Mouse (Mus musculus) lung, embryonic 15.5 days (tissue): ENCODE results near the gene Tfap2e. TPM values are rescaled to one million over a fixed set of nuclear protein-coding genes. Genes with fewer than 3 reads are reported as not detected.

Experiments used
- ATAC-seq: fragments of 200-750 bp; cut with Nextera tagmentation; 2 replicates; pipeline ENCODE4 v1.8.0; 2017; ENCODE audit warnings: moderate number of reproducible peaks, borderline replicate concordance; ENCODE audit not compliant: low FRiP score, low TSS enrichment; ENCODE audit errors: extremely low read depth
- H3K27ac ChIP-seq: fragments of 300-500 bp; sonication (generic); 2 replicates; pipeline ENCODE4 v1.5.1; 2015; ENCODE audit warnings: moderate library complexity, mild to moderate bottlenecking, inconsistent platforms
- H3K27me3 ChIP-seq: fragments of 300-500 bp; sonication (generic); 2 replicates; pipeline ENCODE4 v1.6.1; 2015; ENCODE audit warnings: inconsistent platforms
- H3K36me3 ChIP-seq: fragments of 300-500 bp; sonication (generic); 2 replicates; pipeline ENCODE4 v1.6.1; 2015; ENCODE audit warnings: inconsistent platforms
- H3K4me1 ChIP-seq: fragments of 300-500 bp; sonication (generic); 2 replicates; pipeline ENCODE4 v1.6.1; 2015; ENCODE audit warnings: inconsistent platforms
- H3K4me2 ChIP-seq: fragments of 300-500 bp; sonication (generic); 2 replicates; pipeline ENCODE4 v1.6.1; 2015; ENCODE audit warnings: inconsistent platforms, mild to moderate bottlenecking, moderate library complexity
- H3K4me3 ChIP-seq: fragments of 300-500 bp; sonication (generic); 2 replicates; pipeline ENCODE4 v1.5.1; 2015; ENCODE audit warnings: mild to moderate bottlenecking, inconsistent platforms
- H3K9ac ChIP-seq: fragments of 300-500 bp; sonication (generic); 2 replicates; pipeline ENCODE4 v1.6.1; 2015; ENCODE audit warnings: inconsistent platforms
- H3K9me3 ChIP-seq: fragments of 300-500 bp; sonication (generic); 2 replicates; pipeline ENCODE4 v1.6.1; 2016; ENCODE audit warnings: inconsistent platforms
- WGBS: fragments of 180-500 bp; shearing (Covaris S2); methylation state at CpG from one replicate; pipeline ENCODE4 v1.1.7; 2015; 5-methylcytosine and 5-hydroxymethylcytosine counted together
- polyA plus RNA-seq: library from polyadenylated mRNA; unstranded; fragments of >200 nt; fragmentation: Nextera tagmentation; extraction: Ambion mirVana; gene quantifications from 2 replicates; pipeline ENCODE4 v1.2.1, GENCODE M21; 2015

The Tfap2e gene
- polyA plus RNA-seq, 1 experiment from 2014 or later: 0.09 TPM

DNA sequence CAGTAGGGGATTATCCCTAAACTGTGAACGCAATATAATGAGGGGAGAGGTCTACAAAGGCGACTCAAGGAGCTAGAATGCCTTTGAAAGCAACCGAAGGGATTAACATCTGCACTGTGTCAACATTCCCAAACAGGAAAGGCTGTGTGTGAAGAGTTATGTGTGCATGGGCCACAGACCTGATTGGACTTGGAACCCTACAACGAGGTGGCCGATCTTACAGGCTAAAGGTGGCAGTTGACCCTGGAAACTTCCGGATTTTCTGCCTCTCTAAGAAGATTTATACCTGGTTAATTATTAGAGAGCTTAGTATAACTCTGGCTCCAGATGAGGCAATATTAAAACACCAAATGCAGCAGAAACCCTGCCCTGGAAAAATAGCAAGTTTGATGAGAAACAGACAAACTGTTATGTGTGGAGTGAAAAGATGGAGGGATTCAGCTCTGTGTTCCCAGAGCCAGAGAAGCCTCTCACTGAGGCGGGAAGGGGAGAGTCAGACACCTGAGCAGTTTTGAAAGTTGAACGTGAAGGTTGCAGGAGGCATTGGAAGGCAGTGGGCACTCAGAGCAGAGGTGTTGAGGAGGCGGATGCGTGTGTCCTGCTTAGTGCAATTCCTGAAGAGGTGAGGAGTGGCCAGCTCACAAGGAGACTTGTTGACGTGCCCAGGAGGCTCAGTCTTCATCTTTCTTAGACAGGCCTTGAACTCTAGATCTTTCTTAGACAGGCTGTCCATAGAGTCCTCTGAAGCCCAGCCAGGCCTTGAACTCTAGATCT lies 26.7 kb upstream of the Tfap2e start:
- ATAC-seq: no peak
- H3K4me1 ChIP-seq: no peaks in the 10 kb centered on the region

DNA sequence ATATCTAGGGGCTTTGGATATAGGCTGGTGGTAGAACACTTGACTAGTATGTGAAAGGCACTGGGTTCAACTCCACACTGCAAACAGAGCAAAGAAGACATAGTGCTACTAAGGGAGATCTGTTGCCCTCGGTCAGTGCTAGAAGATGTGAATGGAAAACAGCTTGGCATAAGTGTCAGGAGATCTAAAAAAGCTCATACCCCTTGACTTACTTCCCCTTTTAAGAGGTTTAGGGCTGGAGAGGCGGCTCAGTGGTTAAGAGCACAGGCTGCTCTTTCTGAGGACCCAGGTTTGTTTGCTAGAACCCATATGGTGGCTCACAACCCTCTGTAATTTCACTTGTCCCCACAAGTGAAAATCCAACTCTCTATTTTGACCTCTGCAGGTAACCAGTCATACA lies 23.4 kb upstream of the Tfap2e start:
- Histone ChIP-seq H3K27ac (no peak overlapping the region), H3K27me3 (no peaks in the 10 kb centered on the region), H3K4me2 (no peak overlapping the region), H3K36me3 (peaks cover 12% of the 10 kb centered on the region; the same call in 1 of the 2 replicates), H3K4me1 (peaks cover 17% of the 10 kb centered on the region), H3K4me3 (no peak overlapping the region), H3K9me3 (no peaks in the 10 kb centered on the region), H3K9ac (no peak overlapping the region)
- 78% methylated on average over 2 of the region's 2 CpGs for WGBS
- no peak for ATAC-seq

More for the DNA sequence above, 26.7 kb upstream of the Tfap2e start:
- Histone ChIP-seq H3K9me3 (no peaks in the 10 kb centered on the region), H3K36me3 (peaks cover 12% of the 10 kb centered on the region; the same call in 1 of the 2 replicates), H3K4me3 (no peak overlapping the region), H3K4me2 (no peak overlapping the region), H3K9ac (no peak overlapping the region), H3K27ac (no peak overlapping the region), H3K27me3 (no peaks in the 10 kb centered on the region)
- 65% methylated on average over 11 of the region's 11 CpGs for WGBS

DNA sequence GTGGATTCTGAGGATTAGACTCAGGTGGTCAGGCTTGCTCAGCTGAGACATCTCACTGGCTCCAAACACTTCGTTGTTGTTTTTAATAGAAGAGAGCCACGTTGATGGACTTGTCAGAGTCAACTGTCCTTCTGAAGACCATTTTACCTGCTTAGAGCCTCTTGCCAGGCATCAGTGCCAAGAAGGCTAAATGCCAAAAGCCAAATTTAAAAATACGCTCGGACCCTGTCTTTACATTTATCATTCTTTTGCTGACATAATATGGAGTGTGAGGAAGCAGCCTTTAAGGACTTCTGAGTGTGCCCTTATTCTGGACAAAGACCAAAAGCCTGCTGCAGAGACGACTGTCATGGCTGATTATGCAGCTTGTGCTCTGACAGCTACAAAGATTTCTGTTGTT lies 22.3 kb upstream of the Tfap2e start:
- peaks cover 20% of the 10 kb centered on the region for H3K4me1 ChIP-seq
- H3K36me3 ChIP-seq: peaks cover 12% of the 10 kb centered on the region; the same call in 1 of the 2 replicates
- 68% methylated on average over 5 of the region's 5 CpGs for WGBS
- H3K4me3 ChIP-seq: no peak overlapping the region
- no peak overlapping the region for H3K27ac ChIP-seq
- no peak overlapping the region for H3K9ac ChIP-seq
- ATAC-seq: no peak
- no peaks in the 10 kb centered on the region for H3K9me3 ChIP-seq
- no peak overlapping the region for H3K4me2 ChIP-seq
- H3K27me3 ChIP-seq: no peaks in the 10 kb centered on the region

DNA sequence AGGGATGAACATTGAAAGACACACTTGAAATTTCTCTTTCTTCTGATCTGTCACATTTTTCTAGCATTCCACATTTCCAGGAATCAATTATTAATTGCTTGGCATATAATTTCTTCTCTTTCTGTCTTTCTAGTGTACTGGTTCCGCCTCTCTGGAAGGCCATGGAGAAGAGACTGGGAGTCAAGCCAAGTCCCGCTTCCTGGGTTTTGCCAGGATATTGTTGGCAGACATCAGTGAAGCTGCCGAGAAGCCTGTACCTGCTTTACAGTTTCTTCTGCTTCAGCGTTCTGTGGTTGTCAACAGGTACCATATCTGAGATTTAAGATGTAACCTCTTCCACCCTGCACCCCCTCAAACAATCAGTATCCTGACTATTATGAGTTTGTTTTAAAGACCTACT lies 20.7 kb upstream of the Tfap2e start:
- no peak overlapping the region for H3K27ac ChIP-seq
- no peak overlapping the region for H3K4me3 ChIP-seq
- no peaks in the 10 kb centered on the region for H3K9me3 ChIP-seq
- 52% methylated on average over 4 of the region's 4 CpGs for WGBS
- ATAC-seq: no peak
- H3K4me1 ChIP-seq: peaks cover 29% of the 10 kb centered on the region
- peaks cover 12% of the 10 kb centered on the region; the same call in 1 of the 2 replicates for H3K36me3 ChIP-seq
- no peak overlapping the region for H3K4me2 ChIP-seq
- no peak overlapping the region for H3K9ac ChIP-seq
- H3K27me3 ChIP-seq: no peaks in the 10 kb centered on the region

DNA sequence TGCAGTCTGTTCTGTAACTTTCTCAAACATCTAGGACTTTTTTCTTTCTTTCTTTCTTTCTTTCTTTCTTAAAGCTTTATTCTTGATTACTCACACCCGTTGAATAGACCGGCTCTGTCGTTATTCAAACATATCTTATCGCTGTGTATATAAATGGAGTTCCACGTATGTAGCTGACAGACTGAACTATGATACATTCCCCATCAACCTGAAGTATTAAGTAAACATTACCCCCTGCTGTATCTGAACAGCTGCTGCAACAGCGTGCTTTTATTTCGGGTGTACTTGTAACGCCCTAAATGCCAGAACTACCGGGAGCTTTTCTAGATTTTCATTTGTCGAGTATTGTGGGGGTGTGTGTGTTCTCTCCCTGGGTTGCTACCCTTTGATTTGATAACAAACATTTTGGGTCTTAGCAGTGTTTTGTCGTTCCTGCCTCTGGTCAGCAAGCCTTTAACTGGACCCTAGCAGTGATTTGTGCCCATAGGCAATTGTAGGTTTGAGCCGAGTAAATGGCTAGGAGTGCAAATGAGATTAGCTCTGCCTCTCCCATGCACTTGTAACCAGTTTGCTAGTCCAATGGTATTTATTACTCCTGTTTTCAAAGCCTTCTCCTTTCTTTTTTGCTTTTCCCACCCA lies 18.8 kb upstream of the Tfap2e start:
- no peak for ATAC-seq
- H3K4me1 ChIP-seq: peaks cover 47% of the 10 kb centered on the region
- no peaks in the 10 kb centered on the region for H3K27me3 ChIP-seq
- peak overlapping the region; percentile 72 for H3K4me3 ChIP-seq
- 0 out of 2 replicates have a peak, but pooled peaks cover 6% of the 10 kb centered on the region for H3K36me3 ChIP-seq
- H3K9me3 ChIP-seq: no peaks in the 10 kb centered on the region
- WGBS: 19% methylated on average over 12 of the region's 12 CpGs
- peak overlapping the region; percentile 98 for H3K27ac ChIP-seq
- H3K4me2 ChIP-seq: peak overlapping the region; percentile 96
- no peak overlapping the region for H3K9ac ChIP-seq

DNA sequence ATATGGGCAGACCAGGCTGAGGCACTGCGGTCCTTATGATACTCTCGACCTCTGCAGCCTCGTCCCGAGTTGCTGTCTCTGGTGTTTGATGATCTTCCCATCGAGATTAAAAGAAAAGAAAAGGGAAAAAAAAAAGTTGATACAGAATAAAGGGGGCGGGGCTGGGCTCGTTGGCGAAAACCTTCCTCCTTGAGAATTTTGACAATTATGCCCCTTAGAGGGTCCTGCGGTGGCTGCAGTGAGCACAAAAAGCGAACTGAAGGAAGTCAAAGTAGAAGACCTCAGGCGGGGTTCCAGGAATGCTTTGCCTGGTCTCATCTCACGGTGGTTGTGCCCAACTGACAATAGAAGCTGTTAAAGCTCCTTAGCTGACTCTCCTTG lies 18.2 kb upstream of the Tfap2e start:
- no peak for ATAC-seq
- Histone ChIP-seq H3K9ac (peak overlapping the region; percentile 83), H3K36me3 (0 out of 2 replicates have a peak, but pooled peaks cover 2% of the 10 kb centered on the region), H3K27ac (peak overlapping the region; percentile 98), H3K4me1 (peaks cover 51% of the 10 kb centered on the region), H3K9me3 (no peaks in the 10 kb centered on the region), H3K4me2 (peak overlapping the region; percentile 96), H3K27me3 (no peaks in the 10 kb centered on the region), H3K4me3 (peak overlapping the region; percentile 72)
- 1% methylated on average over 12 of the region's 12 CpGs for WGBS

DNA sequence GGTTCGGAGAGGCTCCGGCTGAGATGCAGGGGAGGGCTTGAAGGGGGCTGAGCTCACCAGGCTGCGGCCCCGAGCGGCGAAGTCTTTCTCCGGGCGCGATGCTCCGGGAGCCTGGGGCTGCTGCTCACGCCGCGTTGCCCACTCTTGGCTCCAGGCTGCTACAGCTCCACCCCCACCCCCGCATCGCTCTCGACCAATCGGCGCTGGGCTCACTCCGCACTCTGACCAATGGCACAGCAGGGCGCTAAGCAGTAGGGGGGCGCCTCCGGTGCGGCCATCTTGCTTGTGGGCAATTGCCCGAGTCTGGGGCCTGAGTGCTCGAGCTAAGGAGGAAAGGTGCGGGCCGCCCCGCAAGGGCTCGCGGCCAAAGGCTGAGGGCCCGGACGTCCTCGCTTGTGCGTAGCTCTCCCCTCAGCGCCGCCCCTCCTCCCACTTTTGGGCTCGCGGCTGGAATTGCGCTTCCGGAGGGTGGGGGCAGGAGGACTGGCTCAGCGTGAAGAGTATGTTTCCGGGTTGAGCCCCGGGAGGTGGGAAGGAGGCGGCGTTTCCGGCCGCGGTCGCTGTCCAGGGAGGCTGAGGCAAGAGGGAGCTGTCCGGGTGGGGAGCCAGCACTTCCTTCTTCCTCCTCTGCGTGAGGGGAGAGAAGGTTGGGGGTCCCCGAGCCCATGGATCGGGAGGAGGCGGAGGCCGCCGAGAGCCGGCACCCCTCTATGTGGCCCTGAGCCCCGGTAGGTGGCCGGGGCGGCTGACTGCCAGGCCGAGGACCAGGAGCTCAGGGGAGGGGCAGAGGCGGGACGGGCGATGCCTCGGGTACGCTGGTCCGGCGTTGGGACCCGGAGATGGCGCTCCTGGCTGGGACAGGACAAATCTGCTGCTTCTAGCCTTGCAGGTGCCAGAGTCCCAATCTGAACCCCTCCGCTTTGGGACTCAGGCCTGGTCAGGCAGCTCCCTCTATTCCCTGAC lies 17.5 kb upstream of the Tfap2e start, which contains the start of the genes Ncdn and AU040320:
TSS of gene Ncdn (minus strand) at position 171 of the 963 bp plus-strand sequence.
TSS of gene AU040320 (plus strand) at position 277 of the 963 bp plus-strand sequence.
- peaks cover 5% of the 10 kb centered on the region for H3K36me3 ChIP-seq
- under 1% methylated on average over 68 of the region's 71 CpGs for WGBS
- no peaks in the 10 kb centered on the region for H3K27me3 ChIP-seq
- peak; percentile 100 for ATAC-seq
- peak within 1 kb of the TSS; percentile 98 for H3K27ac ChIP-seq
- H3K9ac ChIP-seq: peak within 1 kb of the TSS; percentile 83
- peak within 1 kb of the TSS; percentile 72 for H3K4me3 ChIP-seq
- peak within 1 kb of the TSS; percentile 96 for H3K4me2 ChIP-seq
- H3K4me1 ChIP-seq: peaks cover 51% of the 10 kb centered on the region
- H3K9me3 ChIP-seq: no peaks in the 10 kb centered on the region

DNA sequence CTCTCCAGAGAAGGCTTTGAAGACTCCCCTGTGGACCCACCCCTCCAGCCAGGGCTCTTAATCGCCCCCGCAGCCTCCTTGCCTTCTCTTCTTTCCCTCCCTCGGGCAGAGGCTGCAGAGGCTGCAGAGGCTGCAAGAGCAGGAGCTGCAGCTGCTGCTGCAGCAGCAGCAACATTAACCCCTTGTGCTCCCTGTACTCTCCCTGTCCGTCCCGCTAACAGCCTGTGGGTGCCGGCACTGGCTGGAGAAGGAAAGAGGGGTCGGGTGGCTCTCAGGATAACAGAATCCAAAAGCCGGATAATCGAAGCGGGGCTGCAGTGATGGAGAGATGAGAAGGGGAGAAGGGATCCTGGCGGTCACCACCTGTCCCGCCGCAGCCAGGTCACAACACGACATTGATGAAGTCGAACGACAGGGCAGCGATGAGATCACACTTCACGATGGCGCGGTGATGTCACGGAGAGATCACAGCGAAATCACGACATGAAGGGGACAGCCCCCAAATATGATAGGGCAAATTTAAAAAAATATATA lies 16.6 kb upstream of the Tfap2e start:
- Histone ChIP-seq H3K36me3 (peaks cover 14% of the 10 kb centered on the region), H3K27me3 (no peaks in the 10 kb centered on the region), H3K4me2 (peak overlapping the region; percentile 96), H3K4me3 (peak overlapping the region; percentile 72), H3K27ac (peak overlapping the region; percentile 98), H3K9ac (peak overlapping the region; percentile 83), H3K9me3 (no peaks in the 10 kb centered on the region), H3K4me1 (peaks cover 51% of the 10 kb centered on the region)
- no peak for ATAC-seq
- WGBS: under 1% methylated on average over 23 of the region's 23 CpGs

DNA sequence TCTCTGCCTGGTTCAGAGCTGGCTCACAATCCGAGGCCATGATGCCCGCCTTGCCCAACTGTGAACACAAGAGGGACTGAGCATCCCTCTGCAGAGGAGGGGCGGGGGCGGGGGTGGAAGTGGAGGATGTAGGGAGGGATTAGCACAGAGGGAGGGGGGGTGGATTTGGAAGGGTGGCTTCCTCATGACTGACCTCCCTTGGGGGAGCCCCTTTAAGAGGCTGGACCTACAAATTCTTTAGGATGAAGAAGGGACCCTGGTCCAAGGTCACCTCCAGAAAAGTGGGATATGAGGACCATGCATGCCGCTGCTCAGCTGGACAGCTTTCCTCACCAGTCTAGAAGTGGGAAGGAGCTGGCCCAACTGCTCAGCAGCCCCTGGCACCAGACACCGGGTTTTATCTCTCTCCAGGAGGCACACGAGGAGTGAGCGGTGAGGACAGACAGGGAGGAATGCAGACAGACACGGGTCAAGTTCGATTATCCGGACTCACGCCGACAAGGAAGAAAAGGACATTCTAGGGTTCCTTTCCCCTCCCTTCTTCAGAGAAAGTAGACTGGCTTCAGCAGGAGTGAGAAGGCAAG lies 16.1 kb upstream of the Tfap2e start:
- H3K4me2 ChIP-seq: peak overlapping the region; percentile 96
- H3K4me1 ChIP-seq: peaks cover 51% of the 10 kb centered on the region
- H3K27ac ChIP-seq: no peak overlapping the region
- no peaks in the 10 kb centered on the region for H3K27me3 ChIP-seq
- WGBS: 7% methylated on average over 13 of the region's 13 CpGs
- peaks cover 17% of the 10 kb centered on the region for H3K36me3 ChIP-seq
- H3K9me3 ChIP-seq: no peaks in the 10 kb centered on the region
- peak overlapping the region; percentile 72 for H3K4me3 ChIP-seq
- no peak for ATAC-seq
- H3K9ac ChIP-seq: peak overlapping the region; percentile 83

DNA sequence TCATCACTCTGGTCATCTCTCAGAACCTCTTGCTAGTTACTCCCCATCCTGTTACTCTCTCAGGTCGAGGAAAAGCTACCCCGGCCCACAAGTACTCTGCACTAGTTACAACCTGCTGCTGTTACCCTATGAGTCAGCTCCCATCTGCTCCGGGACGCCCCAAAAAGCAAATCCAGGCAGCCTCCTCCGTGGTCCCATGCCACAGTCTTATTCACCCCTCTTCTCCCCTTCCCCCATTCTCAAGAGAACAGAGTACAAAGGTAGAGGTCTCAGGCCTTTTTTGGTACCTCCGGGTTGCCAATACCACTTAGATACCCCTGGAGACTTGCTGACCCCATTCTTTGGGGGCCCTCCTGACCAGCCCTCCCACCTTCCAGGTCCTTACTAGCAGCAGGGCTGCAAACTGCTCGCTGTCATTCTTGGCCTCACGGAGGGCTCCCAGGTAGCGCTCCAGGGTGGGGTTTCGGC lies 15.6 kb upstream of the Tfap2e start:
- Histone ChIP-seq H3K4me1 (peaks cover 51% of the 10 kb centered on the region), H3K27me3 (no peaks in the 10 kb centered on the region), H3K4me3 (peak overlapping the region; percentile 72), H3K36me3 (peaks cover 22% of the 10 kb centered on the region), H3K27ac (no peak overlapping the region), H3K9me3 (no peaks in the 10 kb centered on the region), H3K9ac (no peak overlapping the region), H3K4me2 (peak overlapping the region; percentile 96)
- WGBS: 55% methylated on average over 10 of the region's 10 CpGs
- ATAC-seq: no peak
